In the genomic region with DNA sequence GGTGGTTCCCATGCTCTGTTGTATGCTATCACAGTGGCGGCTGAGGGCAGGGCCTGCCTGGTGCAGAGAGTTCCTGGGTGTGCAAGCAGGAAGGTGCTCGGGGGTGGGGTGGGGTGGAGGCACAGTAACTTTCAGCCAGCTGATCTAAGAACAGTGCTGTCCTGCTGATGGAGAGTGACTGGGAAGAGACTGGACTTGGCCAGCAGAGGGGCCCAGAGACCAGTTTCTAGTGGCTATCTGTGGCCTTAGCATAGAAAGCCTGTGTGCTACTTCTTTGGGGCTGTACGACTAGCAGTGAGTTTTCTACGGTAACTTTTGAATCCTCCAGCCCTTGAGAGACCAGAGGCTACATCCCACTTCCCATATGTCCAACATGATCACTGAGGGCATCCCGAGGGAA, we compare ENCODE assay signal across 9 mouse cellular contexts. TPM values are rescaled to one million over a fixed set of nuclear protein-coding genes. Genes with fewer than 3 reads are reported as not detected.
DNase-seq lines count a peak whose midpoint lies in the region; ATAC-seq and TF ChIP-seq lines count a peak whose summit lies in the region.
"Had no signal": no experiment of that assay in that cellular context is flagged by ENCODE, and none has a peak within 500 bp of the region (broad histone marks: within the 10 kb centered on the region; RNA-seq: fewer than 3 reads in every experiment).

No protein-coding gene starts in this region.

- H3K4me2 ChIP-seq in liver, embryonic 11.5 days, result no peak overlapping the region
- H3K4me2 ChIP-seq in heart, embryonic 15.5 days, result no peak overlapping the region
- no peak overlapping the region for H3K4me2 ChIP-seq in midbrain, embryonic 15.5 days

- H3K27me3 ChIP-seq in liver, embryonic 11.5 days (replicated peaks; ENCODE audit: control insufficient read depth, insufficient read depth, low read length), result peaks cover under 1% of the 10 kb centered on the region; the same call in 1 of the 2 replicates
- peaks cover 11% of the 10 kb centered on the region for H3K27me3 ChIP-seq in heart, embryonic 15.5 days
- H3K27me3 ChIP-seq in midbrain, embryonic 15.5 days (replicated peaks), result peaks cover 3% of the 10 kb centered on the region; the same call in 1 of the 2 replicates

- TF ChIP-seq POLR2A in brain, embryonic 14.5 days (IDR thresholded peaks at IDR 0.05; ENCODE audit: borderline replicate concordance, extremely low read depth, insufficient read depth, insufficient read length, poor library complexity, severe bottlenecking), result no peak

- H3K4me3 ChIP-seq in liver, embryonic 11.5 days (ENCODE audit: low read depth, low read length), result no peak overlapping the region
- no peak overlapping the region for H3K4me3 ChIP-seq in heart, embryonic 15.5 days
- no peak overlapping the region for H3K4me3 ChIP-seq in midbrain, embryonic 15.5 days

- H3K36me3 ChIP-seq in liver, embryonic 11.5 days (ENCODE audit: control insufficient read depth, insufficient read depth, low read length), result no peaks in the 10 kb centered on the region
- H3K36me3 ChIP-seq in heart, embryonic 15.5 days, result no peaks in the 10 kb centered on the region
- H3K36me3 ChIP-seq in midbrain, embryonic 15.5 days (replicated peaks), result no peaks in the 10 kb centered on the region

- no peak for ATAC-seq in liver, embryonic 11.5 days (replicated peaks; ENCODE audit: low FRiP score)
- ATAC-seq in heart, embryonic 15.5 days (replicated peaks; ENCODE audit: insufficient number of reproducible peaks, insufficient read depth, low FRiP score, low read depth), result peak; percentile 34; the same call in 1 of the 2 replicates
- ATAC-seq in midbrain, embryonic 15.5 days (replicated peaks), result peak; percentile 56; the same call in 1 of the 2 replicates

- WGBS in liver, embryonic 11.5 days, result 56% methylated on average over 5 of the region's 5 CpGs
- 43% methylated on average over 5 of the region's 5 CpGs for WGBS in heart, embryonic 15.5 days
- WGBS in midbrain, embryonic 15.5 days, result 45% methylated on average over 5 of the region's 5 CpGs

- DNase-seq in liver, result peak; percentile 36
- no peak for DNase-seq in liver, embryonic 11.5 days (ENCODE audit: low spot score)
- peak; percentile 76 for DNase-seq in brain, embryonic 14.5 days (ENCODE audit: low read depth)
- DNase-seq in layer of hippocampus, postnatal 14 days (ENCODE audit: low spot score in 2 of 2), result peak; percentile 46 to 60
- no peak for DNase-seq in urinary bladder, postnatal 10 days (ENCODE audit: low spot score)
- no peak for DNase-seq in c-Kit-positive CD71-positive TER-119-positive erythroid progenitor cells, embryonic 14.5 days (ENCODE audit: low spot score)

- no peaks in the 10 kb centered on the region for H3K9me3 ChIP-seq in liver, embryonic 11.5 days (ENCODE audit: control insufficient read depth, low read length)
- H3K9me3 ChIP-seq in heart, embryonic 15.5 days (replicated peaks), result no peaks in the 10 kb centered on the region
- no peaks in the 10 kb centered on the region for H3K9me3 ChIP-seq in midbrain, embryonic 15.5 days

- no peak overlapping the region for H3K9ac ChIP-seq in liver, embryonic 11.5 days (ENCODE audit: low read depth, low read length)
- no peak overlapping the region for H3K9ac ChIP-seq in heart, embryonic 15.5 days
- H3K9ac ChIP-seq in midbrain, embryonic 15.5 days, result no peak overlapping the region

- peak; percentile 63; the same call in 1 of the 2 replicates for TF ChIP-seq CTCF in brain, embryonic 14.5 days (IDR thresholded peaks at IDR 0.05; ENCODE audit: borderline replicate concordance, extremely low read depth, insufficient read depth, insufficient read length)

- peaks cover 10% of the 10 kb centered on the region for H3K4me1 ChIP-seq in liver, embryonic 11.5 days (replicated peaks; ENCODE audit: control insufficient read depth, insufficient read depth, low read length)
- H3K4me1 ChIP-seq in heart, embryonic 15.5 days (replicated peaks), result peaks cover 4% of the 10 kb centered on the region; the same call in 1 of the 2 replicates
- H3K4me1 ChIP-seq in midbrain, embryonic 15.5 days, result 0 out of 2 replicates have a peak, but pooled peaks cover 6% of the 10 kb centered on the region

- no peak overlapping the region for H3K27ac ChIP-seq in liver, embryonic 11.5 days (ENCODE audit: low read depth, low read length)
- H3K27ac ChIP-seq in heart, embryonic 15.5 days, result no peak overlapping the region
- H3K27ac ChIP-seq in midbrain, embryonic 15.5 days, result no peak overlapping the region

RNA-seq across cellular contexts. Expression of a gene that starts 4.0 kb away (rescaled TPM):
- 0.69 and 1.0 TPM in 2 replicates for polyA plus RNA-seq in liver, embryonic 11.5 days (2014; fragmentation: Nextera tagmentation; extraction: Ambion mirVana)
- 0.04 TPM in 2 replicates for polyA plus RNA-seq in brain, embryonic 14.5 days (2012; rRNA removed)
- polyA plus RNA-seq in heart, embryonic 15.5 days (2015; fragmentation: Nextera tagmentation; extraction: Ambion mirVana), result 0.15 and 0.16 TPM in 2 replicates
- not detected for total RNA-seq in layer of hippocampus, postnatal 14 days (2021)
- polyA plus RNA-seq in midbrain, embryonic 15.5 days (2015; fragmentation: Nextera tagmentation; extraction: Ambion mirVana), result not detected in 2 replicates
- total RNA-seq: layer of hippocampus, adult 18-20 months had no signal

RNA-seq across cellular contexts. Expression of a gene that starts 18.9 kb away (rescaled TPM):
- 0.90 and 1.7 TPM in 2 replicates for polyA plus RNA-seq in liver, embryonic 11.5 days (2014; fragmentation: Nextera tagmentation; extraction: Ambion mirVana)
- polyA plus RNA-seq in brain, embryonic 14.5 days (2012; rRNA removed), result 0.11 and 0.18 TPM in 2 replicates
- polyA plus RNA-seq in heart, embryonic 15.5 days (2015; fragmentation: Nextera tagmentation; extraction: Ambion mirVana), result not detected in 2 replicates
- not detected for total RNA-seq in layer of hippocampus, postnatal 14 days (2021)
- polyA plus RNA-seq in midbrain, embryonic 15.5 days (2015; fragmentation: Nextera tagmentation; extraction: Ambion mirVana), result not detected in 2 replicates
- total RNA-seq: layer of hippocampus, adult 18-20 months had no signal

RNA-seq across cellular contexts. Expression of a gene that starts 44.8 kb away (rescaled TPM):
- 29.0 and 32.6 TPM in 2 replicates for polyA plus RNA-seq in liver, embryonic 11.5 days (2014; fragmentation: Nextera tagmentation; extraction: Ambion mirVana)
- 194 and 297 TPM in 2 replicates for polyA plus RNA-seq in brain, embryonic 14.5 days (2012; rRNA removed)
- 55.9 and 68.2 TPM in 2 replicates for polyA plus RNA-seq in heart, embryonic 15.5 days (2015; fragmentation: Nextera tagmentation; extraction: Ambion mirVana)
- 1,000 to 10,000 TPM in 1 of 2 experiments, 100 to 1,000 TPM in 1; 982 to 1,031 TPM for total RNA-seq in layer of hippocampus, postnatal 14 days (2021)
- 180 and 188 TPM in 2 replicates for polyA plus RNA-seq in midbrain, embryonic 15.5 days (2015; fragmentation: Nextera tagmentation; extraction: Ambion mirVana)

Comparison
In these comparisons a context has a peak if more than half of its experiments do, and no peak if none do; other contexts are left out.
1. DNase-seq: peak in liver (single experiment), brain, embryonic 14.5 days (single experiment) and layer of hippocampus, postnatal 14 days (2 of 2); none in liver, embryonic 11.5 days (single experiment), urinary bladder, postnatal 10 days (single experiment) and c-Kit-positive CD71-positive TER-119-positive erythroid progenitor cells, embryonic 14.5 days (single experiment).